Mouse (Mus musculus) c-Kit-positive CD71-negative TER-119-negative erythroid progenitor cells, embryonic 14.5 days (primary cell): ENCODE data around the gene Olfr1462.

Experiments used
- DNase-seq: peaks from one replicate; pipeline ENCODE4 v3.0.0-alpha.2; 2013; ENCODE audit warnings: low read depth

Olfr1462 gene

GRCm38 (mm10) chr19:13185434-13185833, at the start of gene Olfr1462:
TSS of gene Olfr1462 (plus strand) at chr19:13185734.
- DNase-seq = no peak

- no peak for DNase-seq
Observed at GRCm38 (mm10) chr19:13149449-13149848, 36.1 kb upstream of the Olfr1462 start, which contains the start of gene Olfr1459. TSS of gene Olfr1459 (minus strand) at chr19:13149549.

- DNase-seq = no peak
Observed at GRCm38 (mm10) chr19:13162700-13163099, 22.8 kb upstream of the Olfr1462 start, which contains the start of gene Olfr1461. TSS of gene Olfr1461 (plus strand) at chr19:13163000.

DNA sequence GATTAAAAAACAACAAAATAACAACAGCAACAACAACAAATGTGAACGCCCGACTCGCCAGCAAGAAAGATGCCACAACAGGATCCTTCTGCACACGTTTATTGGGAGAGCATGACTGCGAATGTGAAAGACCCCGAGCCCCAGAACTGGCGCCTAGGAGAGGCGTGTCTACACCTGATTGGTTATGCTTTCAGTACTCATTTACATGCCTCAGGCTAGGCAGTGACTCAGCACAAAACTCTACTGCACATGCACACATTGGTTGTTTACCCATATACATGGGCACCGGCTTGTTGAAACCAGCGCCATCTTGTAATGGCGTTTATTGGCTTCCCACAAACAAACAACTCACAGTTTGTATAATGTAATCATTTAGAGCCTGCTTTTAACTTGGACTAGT, 36.1 kb downstream of the Olfr1462 start:
- no peak for DNase-seq

DNA sequence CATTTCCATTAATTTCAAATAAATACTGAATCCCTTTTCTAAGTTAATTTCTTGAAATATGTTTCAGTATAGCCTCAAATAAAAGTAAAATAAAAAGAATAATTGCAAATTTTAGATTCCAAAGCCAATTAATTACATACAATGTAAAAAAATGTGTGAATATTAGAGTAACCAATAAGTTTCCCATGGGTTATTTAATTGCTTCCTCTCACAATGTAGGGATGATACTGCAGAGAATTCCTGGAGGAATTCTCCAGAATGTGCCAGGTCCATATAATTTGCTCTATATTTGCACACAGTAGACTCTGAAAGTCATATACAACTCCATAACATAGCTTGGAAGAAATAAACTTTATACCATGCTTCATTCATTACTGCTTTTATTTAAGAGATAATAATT, 45.5 kb downstream of the Olfr1462 start, which contains the start of gene Olfr1463:
Olfr1463 (plus strand) TSS at position 301 of the 400 bp plus-strand sequence.
- no peak for DNase-seq
